Mouse (Mus musculus) midbrain, embryonic 11.5 days (tissue): ENCODE measurements around the gene Spout1. TPM values are rescaled to one million over a fixed set of nuclear protein-coding genes. Genes with fewer than 3 reads are reported as not detected.
"Not testable (repeated sequence)": the region's sequence is repeated elsewhere in the genome, so short reads cannot be mapped to it uniquely, and the experiment has no call there.

ENCODE experiments used
- ATAC-seq: fragments of 200-750 bp; cut with Nextera tagmentation; 2 replicates; pipeline ENCODE4 v1.8.0; 2017; ENCODE audit warnings: moderate TSS enrichment, moderate library complexity; ENCODE audit not compliant: low FRiP score
- DNase-seq: peaks from one replicate; pipeline ENCODE4 v3.0.0; 2015; ENCODE audit warnings: low spot score; ENCODE audit errors: missing footprints
- H3K27ac ChIP-seq: fragments of 300-500 bp; sonication (generic); 2 replicates; pipeline ENCODE4 v1.5.1; 2014; ENCODE audit warnings: low read depth, low read length
- H3K27me3 ChIP-seq: fragments of 300-500 bp; sonication (generic); 2 replicates; pipeline ENCODE4 v1.6.1; 2014; ENCODE audit warnings: mild to moderate bottlenecking, low read length, moderate library complexity, mixed read lengths; ENCODE audit not compliant: control insufficient read depth, insufficient read depth
- H3K36me3 ChIP-seq: fragments of 300-500 bp; sonication (generic); 2 replicates; pipeline ENCODE4 v1.6.1; 2014; ENCODE audit warnings: mild to moderate bottlenecking, low read length, moderate library complexity, mixed read lengths; ENCODE audit not compliant: control insufficient read depth, insufficient read depth
- H3K4me1 ChIP-seq: fragments of 300-500 bp; sonication (generic); 2 replicates; pipeline ENCODE4 v1.6.1; 2014; ENCODE audit warnings: low read length; ENCODE audit not compliant: control insufficient read depth, insufficient read depth
- H3K4me2 ChIP-seq: fragments of 300-500 bp; sonication (generic); 2 replicates; pipeline ENCODE4 v1.6.1; 2014; ENCODE audit warnings: mild to moderate bottlenecking, moderate library complexity
- H3K4me3 ChIP-seq: fragments of 300-500 bp; sonication (generic); 2 replicates; pipeline ENCODE4 v1.5.1; 2014; ENCODE audit warnings: low read depth, low read length
- H3K9ac ChIP-seq: fragments of 300-500 bp; sonication (generic); 2 replicates; pipeline ENCODE4 v1.6.1; 2014; ENCODE audit warnings: low read length
- H3K9me3 ChIP-seq: fragments of 300-500 bp; sonication (generic); 2 replicates; pipeline ENCODE4 v1.6.1; 2016; ENCODE audit warnings: low read length; ENCODE audit not compliant: control insufficient read depth
- WGBS: fragments of 180-500 bp; shearing (Covaris S2); extraction: QIAGEN DNeasy Blood & Tissue Kit; methylation state at CpG from one replicate; pipeline ENCODE4 v1.1.7; 2014; 5-methylcytosine and 5-hydroxymethylcytosine counted together
- polyA plus RNA-seq: library from polyadenylated mRNA; unstranded; fragments of >200 nt; fragmentation: Nextera tagmentation; extraction: Ambion mirVana; gene quantifications from 2 replicates; pipeline ENCODE4 v1.2.1, GENCODE M21; 2014

The Spout1 gene
- polyA plus RNA-seq, 1 experiment from 2014 or later = 69.8 TPM

DNA sequence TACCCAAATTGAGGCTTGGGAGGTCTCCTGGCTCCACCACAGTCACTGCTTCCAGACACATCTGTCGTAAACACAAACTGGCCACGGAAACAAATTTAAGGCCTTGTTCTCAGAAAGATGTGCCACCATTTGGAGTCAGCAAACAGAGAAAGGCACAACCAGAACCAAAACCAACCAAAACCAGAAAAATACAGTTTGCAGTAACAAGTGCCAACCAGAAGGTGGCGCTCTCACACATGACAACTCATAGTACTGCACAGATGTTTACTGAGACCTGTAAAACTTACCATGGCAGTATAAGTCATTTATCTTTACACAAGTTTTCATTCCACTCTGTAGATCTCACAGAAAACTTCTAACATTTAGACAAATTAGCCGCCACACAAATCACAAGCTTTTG, 11.6 kb downstream of the Spout1 start:
- Histone ChIP-seq H3K4me2 (no peak overlapping the region), H3K27me3 (no peaks in the 10 kb centered on the region), H3K36me3 (no peaks in the 10 kb centered on the region), H3K4me1 (no peaks in the 10 kb centered on the region), H3K4me3 (no peak overlapping the region), H3K27ac (no peak overlapping the region), H3K9me3 (peaks cover 6% of the 10 kb centered on the region; the same call in 1 of the 2 replicates), H3K9ac (no peak overlapping the region)
- WGBS = 59% methylated on average over 4 of the region's 4 CpGs
- ATAC-seq (no peak), DNase-seq (peak; percentile 90)

DNA sequence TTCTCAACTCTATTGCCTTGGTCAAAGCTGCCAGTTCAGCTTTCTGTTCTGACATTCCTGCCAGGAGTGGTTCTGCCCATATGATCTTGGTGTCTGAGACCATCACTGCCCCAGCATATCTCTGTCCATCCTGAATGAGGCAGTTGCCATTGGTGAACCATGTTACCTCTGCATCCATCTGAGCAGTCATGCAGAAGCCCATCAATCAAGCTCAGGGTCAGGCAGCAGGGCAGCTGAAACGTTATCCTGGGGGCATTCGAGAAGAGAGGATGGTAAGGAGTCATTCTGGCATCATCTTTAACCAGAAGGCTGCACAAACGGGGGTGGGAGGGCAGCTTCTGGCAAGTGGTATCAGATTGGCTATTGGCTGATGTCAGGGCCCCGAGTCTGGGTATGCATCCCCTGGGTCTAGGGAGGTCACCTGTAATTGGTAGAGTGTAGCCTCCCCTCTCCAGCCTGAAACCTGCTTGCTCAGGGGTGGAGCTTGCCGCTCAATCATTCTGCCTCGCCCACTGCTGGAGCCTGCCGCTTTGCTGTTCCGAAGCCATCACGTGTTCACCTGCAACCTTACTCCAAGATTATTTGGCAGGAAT, 13.8 kb downstream of the Spout1 start:
- H3K9me3 ChIP-seq = peaks cover 6% of the 10 kb centered on the region; the same call in 1 of the 2 replicates
- 67% methylated on average over 9 of the region's 9 CpGs for WGBS
- no peak overlapping the region for H3K4me2 ChIP-seq
- H3K4me3 ChIP-seq = no peak overlapping the region
- H3K36me3 ChIP-seq = no peaks in the 10 kb centered on the region
- H3K27me3 ChIP-seq = no peaks in the 10 kb centered on the region
- H3K4me1 ChIP-seq = no peaks in the 10 kb centered on the region
- no peak overlapping the region for H3K9ac ChIP-seq
- no peak overlapping the region for H3K27ac ChIP-seq
- DNase-seq = no peak
- no peak for ATAC-seq

DNA sequence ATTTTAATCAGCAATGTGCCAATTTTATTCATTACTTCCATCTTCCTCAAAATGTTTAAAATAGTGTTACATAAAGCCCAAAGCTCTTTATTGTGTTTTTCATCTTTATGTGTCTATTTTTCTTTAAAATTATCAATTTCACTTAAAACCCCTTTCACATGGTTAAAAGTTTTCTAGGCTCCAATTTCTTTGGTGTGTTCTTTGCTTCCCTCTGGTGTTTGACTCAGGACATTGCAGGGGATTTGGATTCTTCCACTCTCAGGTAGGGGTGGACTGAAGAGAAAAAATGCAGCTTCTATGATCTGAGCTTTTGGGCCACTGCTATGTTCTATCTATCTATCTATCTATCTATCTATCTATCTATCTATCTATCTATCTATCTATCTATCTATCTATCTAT, 16.4 kb downstream of the Spout1 start:
- Histone ChIP-seq H3K4me2 (no peak overlapping the region), H3K27ac (no peak overlapping the region), H3K9ac (no peak overlapping the region), H3K4me3 (no peak overlapping the region), H3K4me1 (no peaks in the 10 kb centered on the region), H3K27me3 (no peaks in the 10 kb centered on the region), H3K9me3 (peaks cover 3% of the 10 kb centered on the region; the same call in 1 of the 2 replicates), H3K36me3 (no peaks in the 10 kb centered on the region)
- ATAC-seq = no peak
- DNase-seq = peak; percentile 88

DNA sequence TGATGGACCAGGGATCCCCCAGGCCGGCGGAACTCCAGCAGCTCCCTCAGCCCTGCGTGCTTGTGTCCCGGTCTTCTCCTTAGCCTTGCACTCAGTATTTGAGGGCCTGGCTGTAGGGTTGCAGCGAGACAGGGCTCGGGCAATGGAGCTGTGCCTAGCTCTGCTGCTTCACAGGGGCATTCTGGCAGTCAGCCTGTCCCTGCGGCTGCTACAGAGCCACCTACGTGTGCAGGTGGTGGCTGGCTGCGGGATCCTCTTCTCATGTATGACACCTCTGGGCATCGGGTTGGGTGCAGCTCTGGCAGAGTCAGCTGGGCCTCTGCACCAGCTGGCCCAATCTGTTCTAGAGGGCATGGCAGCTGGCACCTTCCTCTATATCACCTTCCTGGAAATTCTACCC, 18.4 kb downstream of the Spout1 start:
- DNase-seq, H3K4me3 ChIP-seq, H3K9ac ChIP-seq, ATAC-seq, H3K36me3 ChIP-seq, H3K27me3 ChIP-seq, H3K27ac ChIP-seq, H3K4me2 ChIP-seq, H3K9me3 ChIP-seq, H3K4me1 ChIP-seq: not testable (repeated sequence)
- 87% methylated on average over 6 of the region's 10 CpGs for WGBS

- no peak overlapping the region for H3K4me3 ChIP-seq
- peaks cover 15% of the 10 kb centered on the region for H3K36me3 ChIP-seq
- H3K4me2 ChIP-seq = no peak overlapping the region
- no peaks in the 10 kb centered on the region for H3K4me1 ChIP-seq
- H3K9me3 ChIP-seq = no peaks in the 10 kb centered on the region
- no peak overlapping the region for H3K9ac ChIP-seq
- no peak for ATAC-seq
- 79% methylated on average over 8 of the region's 8 CpGs for WGBS
- H3K27ac ChIP-seq = no peak overlapping the region
- no peak for DNase-seq
- H3K27me3 ChIP-seq = no peaks in the 10 kb centered on the region
These were observed 25.6 kb downstream of the Spout1 start for GRCm38 (mm10) chr2:30152616-30153015.

DNA sequence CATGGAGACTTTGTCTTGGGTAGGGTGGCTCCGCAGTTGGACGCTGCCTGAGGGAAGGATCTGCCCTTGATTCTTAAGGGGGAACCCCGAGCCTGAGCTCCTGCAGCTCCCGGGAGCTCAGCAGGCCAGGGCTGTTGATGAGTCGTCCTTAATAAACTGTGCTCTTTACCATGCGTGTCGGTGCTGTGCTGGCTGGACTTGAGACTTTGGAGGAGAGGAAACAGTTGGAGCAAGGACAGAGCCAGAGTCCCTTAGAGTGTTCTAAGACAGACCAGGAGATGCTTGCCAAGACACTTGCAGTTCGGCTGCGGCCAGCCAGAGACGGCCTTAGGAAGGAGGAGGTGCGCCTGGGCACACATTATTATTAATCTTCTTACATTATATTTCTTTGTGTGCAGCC, 26.4 kb downstream of the Spout1 start:
- H3K4me2 ChIP-seq = no peak overlapping the region
- no peaks in the 10 kb centered on the region for H3K27me3 ChIP-seq
- H3K9ac ChIP-seq = no peak overlapping the region
- no peaks in the 10 kb centered on the region for H3K9me3 ChIP-seq
- no peak overlapping the region for H3K4me3 ChIP-seq
- no peak overlapping the region for H3K27ac ChIP-seq
- ATAC-seq (no peak), DNase-seq (no peak)
- 90% methylated on average over 11 of the region's 11 CpGs for WGBS
- peaks cover 19% of the 10 kb centered on the region for H3K36me3 ChIP-seq
- H3K4me1 ChIP-seq = no peaks in the 10 kb centered on the region

DNA sequence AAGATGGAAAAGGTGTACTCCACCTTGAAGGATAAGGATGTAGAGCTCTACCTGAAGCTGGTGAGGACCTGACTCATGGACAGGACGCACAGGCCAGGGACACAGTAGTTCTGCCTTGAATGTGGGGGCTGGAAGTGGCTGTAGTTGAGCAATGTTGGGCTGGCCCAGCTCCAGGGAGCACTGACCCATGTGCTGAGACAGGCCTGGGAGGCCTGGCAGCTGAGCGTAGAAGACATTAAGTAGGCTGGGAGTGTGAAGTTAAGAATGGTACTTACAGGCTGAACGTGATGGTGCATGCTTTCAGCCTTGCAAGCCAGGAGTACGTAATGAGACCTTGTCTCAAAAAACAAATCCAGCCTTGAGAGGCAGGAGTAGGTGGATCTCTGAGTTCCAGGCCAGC, 30.8 kb downstream of the Spout1 start:
- Histone ChIP-seq H3K4me2 (no peak overlapping the region), H3K9ac (no peak overlapping the region), H3K27ac (no peak overlapping the region), H3K27me3 (no peaks in the 10 kb centered on the region), H3K36me3 (peaks cover 30% of the 10 kb centered on the region), H3K9me3 (no peaks in the 10 kb centered on the region), H3K4me3 (no peak overlapping the region), H3K4me1 (no peaks in the 10 kb centered on the region)
- ATAC-seq (no peak), DNase-seq (no peak)
- WGBS = over 99% methylated on average over 4 of the region's 4 CpGs

DNA sequence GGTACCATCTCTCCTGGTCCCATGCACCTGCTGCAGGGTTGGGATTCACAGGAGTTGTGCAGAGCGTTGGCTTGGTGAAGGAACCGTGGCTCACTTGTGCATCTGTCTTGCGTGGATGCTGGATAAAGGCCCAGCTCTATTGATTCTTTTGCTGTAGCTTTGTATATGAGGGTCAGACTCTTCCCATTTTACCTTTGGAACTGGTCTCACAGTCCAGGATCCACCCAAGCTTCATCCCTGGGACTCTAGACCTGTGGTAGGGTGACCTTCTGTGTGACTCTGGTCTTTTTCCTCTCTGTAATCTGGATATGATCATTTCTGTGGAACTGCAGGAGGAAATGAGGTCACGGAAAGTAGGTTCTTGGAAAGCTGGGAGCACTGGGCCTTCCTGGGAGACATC, 33.8 kb downstream of the Spout1 start:
- H3K36me3 ChIP-seq = peaks cover 22% of the 10 kb centered on the region; the same call in 1 of the 2 replicates

GRCm38 (mm10) chr2:30140021-30140420, 38.2 kb downstream of the Spout1 start:
- H3K9ac ChIP-seq, H3K4me2 ChIP-seq, H3K4me3 ChIP-seq, H3K27me3 ChIP-seq, H3K9me3 ChIP-seq, ATAC-seq, H3K4me1 ChIP-seq, H3K27ac ChIP-seq: not testable (repeated sequence)
- DNase-seq = peak; percentile 54
- peaks cover 12% of the 10 kb centered on the region; the same call in 1 of the 2 replicates for H3K36me3 ChIP-seq
- WGBS = 88% methylated on average over 4 of the region's 4 CpGs

More for the DNA sequence above, 33.8 kb downstream of the Spout1 start:
- no peak for DNase-seq
- H3K4me2 ChIP-seq = no peak overlapping the region
- no peaks in the 10 kb centered on the region for H3K27me3 ChIP-seq
- no peaks in the 10 kb centered on the region for H3K4me1 ChIP-seq
- no peak for ATAC-seq
- no peak overlapping the region for H3K9ac ChIP-seq
- no peak overlapping the region for H3K4me3 ChIP-seq
- WGBS = 93% methylated on average over 4 of the region's 4 CpGs
- H3K27ac ChIP-seq = no peak overlapping the region
- no peaks in the 10 kb centered on the region for H3K9me3 ChIP-seq
